ENCODE assay signal across 8 mouse cellular contexts in the genomic region with DNA sequence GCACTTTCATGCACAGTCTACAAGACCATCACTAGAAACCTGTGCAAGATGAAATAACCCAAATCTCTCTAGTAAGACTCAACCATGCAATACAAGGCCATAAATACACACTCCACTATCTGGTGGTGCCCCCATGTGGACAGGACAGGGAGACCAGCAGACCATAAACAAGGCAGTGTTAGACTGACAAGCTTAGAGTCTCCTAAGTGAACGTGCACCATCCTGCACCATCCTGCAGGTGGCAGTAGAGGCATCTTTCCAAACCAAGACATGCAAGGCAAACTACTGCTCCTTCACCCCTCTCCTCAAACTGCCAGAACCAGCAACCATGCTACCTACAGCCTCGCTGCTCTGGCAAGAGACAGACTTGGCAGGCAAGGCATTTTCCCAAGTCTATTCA. TPM values are rescaled to one million over a fixed set of nuclear protein-coding genes. Genes with fewer than 3 reads are reported as not detected.
DNase-seq lines count a peak whose midpoint lies in the region; ATAC-seq and TF ChIP-seq lines count a peak whose summit lies in the region.

No protein-coding gene starts in this region.

- no peak for TF ChIP-seq EP300 in lung, postnatal 0 days (IDR thresholded peaks at IDR 0.05)

- H3K9me3 ChIP-seq in G1E (replicated peaks), result no peaks in the 10 kb centered on the region
- H3K9me3 ChIP-seq in forebrain, embryonic 16.5 days (ENCODE audit: control insufficient read depth, low read length), result no peaks in the 10 kb centered on the region
- no peaks in the 10 kb centered on the region for H3K9me3 ChIP-seq in hindbrain, embryonic 10.5 days
- no peaks in the 10 kb centered on the region for H3K9me3 ChIP-seq in lung, postnatal 0 days (ENCODE audit: low read length)

- H3K36me3 ChIP-seq in G1E (replicated peaks), result peaks cover 95% of the 10 kb centered on the region
- peaks cover 19% of the 10 kb centered on the region for H3K36me3 ChIP-seq in forebrain, embryonic 16.5 days (ENCODE audit: control insufficient read depth, insufficient read depth)
- peaks cover 96% of the 10 kb centered on the region for H3K36me3 ChIP-seq in hindbrain, embryonic 10.5 days
- H3K36me3 ChIP-seq in lung, postnatal 0 days (ENCODE audit: insufficient read depth, low read length), result peaks cover 48% of the 10 kb centered on the region

- no peak overlapping the region for H3K4me3 ChIP-seq in G1E (ENCODE audit: low read depth, low read length)
- H3K4me3 ChIP-seq in forebrain, embryonic 16.5 days (replicated peaks; ENCODE audit: low read length), result no peak overlapping the region
- no peak overlapping the region for H3K4me3 ChIP-seq in hindbrain, embryonic 10.5 days
- no peak overlapping the region for H3K4me3 ChIP-seq in lung, postnatal 0 days (ENCODE audit: low read depth, low read length)

- no peak overlapping the region for H3K4me2 ChIP-seq in forebrain, embryonic 16.5 days (ENCODE audit: low read length)
- no peak overlapping the region for H3K4me2 ChIP-seq in lung, postnatal 0 days (replicated peaks; ENCODE audit: low read depth, low read length)

- H3K4me1 ChIP-seq in G1E (ENCODE audit: insufficient read depth, low read depth, low read length), result peaks cover 5% of the 10 kb centered on the region; the same call in 1 of the 2 replicates
- no peaks in the 10 kb centered on the region for H3K4me1 ChIP-seq in forebrain, embryonic 16.5 days (replicated peaks; ENCODE audit: control insufficient read depth, insufficient read depth, low read length)
- H3K4me1 ChIP-seq in hindbrain, embryonic 10.5 days (replicated peaks), result no peaks in the 10 kb centered on the region
- no peaks in the 10 kb centered on the region for H3K4me1 ChIP-seq in lung, postnatal 0 days (ENCODE audit: insufficient read depth, low read depth, low read length)

- H3K9ac ChIP-seq in forebrain, embryonic 16.5 days (replicated peaks; ENCODE audit: low read depth, low read length), result no peak overlapping the region
- H3K9ac ChIP-seq in lung, postnatal 0 days (replicated peaks; ENCODE audit: low read depth), result no peak overlapping the region

- peak; percentile 90 for ATAC-seq in G1E (ENCODE audit: extremely low read depth, insufficient number of reproducible peaks, low FRiP score, poor library complexity, severe bottlenecking)
- peak; percentile 72 for ATAC-seq in forebrain, embryonic 16.5 days
- peak; percentile 86 for ATAC-seq in lung, postnatal 0 days

- peak; percentile 76 for DNase-seq in G1E (ENCODE audit: low spot score)
- peak; percentile 87 for DNase-seq in cerebellum, adult 11-12 months
- peak; percentile 79 for DNase-seq in hindbrain, embryonic 10.5 days (ENCODE audit: low spot score)
- DNase-seq in layer of hippocampus, adult 9-10 months (ENCODE audit: low spot score), result peak; percentile 87
- DNase-seq in lung, postnatal 0 days (ENCODE audit: low spot score), result peak; percentile 91
- DNase-seq in ovary, postnatal 36 days (ENCODE audit: low spot score), result peak; percentile 72
- DNase-seq in thymus, postnatal 25 days, result peak; percentile 77

- 9% methylated on average over 2 of the region's 2 CpGs for WGBS in forebrain, embryonic 16.5 days
- WGBS in hindbrain, embryonic 10.5 days, result 25% methylated on average over 2 of the region's 2 CpGs
- WGBS in lung, postnatal 0 days, result 17% methylated on average over 2 of the region's 2 CpGs

- TF ChIP-seq CTCF in G1E (IDR thresholded peaks at IDR 0.05; ENCODE audit: low read depth, low read length), result peak; percentile 98
- peak; percentile 97 for TF ChIP-seq CTCF in lung, postnatal 0 days (IDR thresholded peaks at IDR 0.05)

- no peaks in the 10 kb centered on the region for H3K27me3 ChIP-seq in G1E (ENCODE audit: insufficient read depth, low read length)
- H3K27me3 ChIP-seq in forebrain, embryonic 16.5 days (replicated peaks; ENCODE audit: control insufficient read depth, insufficient read depth, low read length), result no peaks in the 10 kb centered on the region
- H3K27me3 ChIP-seq in hindbrain, embryonic 10.5 days (ENCODE audit: insufficient read depth, poor library complexity, severe bottlenecking), result no peaks in the 10 kb centered on the region
- H3K27me3 ChIP-seq in lung, postnatal 0 days (replicated peaks; ENCODE audit: insufficient read depth, low read length), result no peaks in the 10 kb centered on the region

- no peak overlapping the region for H3K27ac ChIP-seq in forebrain, embryonic 16.5 days (ENCODE audit: low read length)
- no peak overlapping the region for H3K27ac ChIP-seq in hindbrain, embryonic 10.5 days
- H3K27ac ChIP-seq in lung, postnatal 0 days (ENCODE audit: low read length), result no peak overlapping the region

RNA-seq across cellular contexts. Expression of a gene that starts 24.3 kb away (rescaled TPM):
- total RNA-seq in G1E (2014; fragmentation: Nextera tagmentation) (46.2 and 66.5 TPM in 2 replicates), G1E (2017) (38.3 and 42.5 TPM in 2 replicates)
- 21.2 and 31.2 TPM in 2 replicates for polyA plus RNA-seq in G1E (2012)
- polyA plus RNA-seq in forebrain, embryonic 16.5 days (2015; fragmentation: Nextera tagmentation; extraction: Ambion mirVana), result 31.5 and 31.8 TPM in 2 replicates
- 44.7 and 52.4 TPM in 2 replicates for polyA plus RNA-seq in hindbrain, embryonic 10.5 days (2016; fragmentation: Nextera tagmentation; extraction: Ambion mirVana)
- 10.8 and 12.3 TPM in 2 replicates for polyA plus RNA-seq in lung, postnatal 0 days (2015; fragmentation: Nextera tagmentation; extraction: Ambion mirVana)

RNA-seq across cellular contexts. Expression of a gene that starts 30.2 kb away (rescaled TPM):
- not detected in 2 replicates for total RNA-seq in G1E (2014; fragmentation: Nextera tagmentation)
- total RNA-seq in G1E (2017), result not detected in 2 replicates
- polyA plus RNA-seq in G1E (2012), result 0.07 TPM in 1 of 2 replicates, not detected in the other
- polyA plus RNA-seq in forebrain, embryonic 16.5 days (2015; fragmentation: Nextera tagmentation; extraction: Ambion mirVana), result 6.3 and 6.6 TPM in 2 replicates
- polyA plus RNA-seq in hindbrain, embryonic 10.5 days (2016; fragmentation: Nextera tagmentation; extraction: Ambion mirVana), result 0.48 and 1.3 TPM in 2 replicates
- polyA plus RNA-seq in lung, postnatal 0 days (2015; fragmentation: Nextera tagmentation; extraction: Ambion mirVana), result 12.6 and 18.0 TPM in 2 replicates

RNA-seq across cellular contexts. Expression of a gene that starts 58.2 kb away (rescaled TPM):
- total RNA-seq in G1E (2014; fragmentation: Nextera tagmentation) (20.8 and 44.3 TPM in 2 replicates), G1E (2017) (19.6 and 21.6 TPM in 2 replicates)
- polyA plus RNA-seq in G1E (2012), result 19.7 and 22.1 TPM in 2 replicates
- 10.1 and 10.8 TPM in 2 replicates for polyA plus RNA-seq in forebrain, embryonic 16.5 days (2015; fragmentation: Nextera tagmentation; extraction: Ambion mirVana)
- polyA plus RNA-seq in hindbrain, embryonic 10.5 days (2016; fragmentation: Nextera tagmentation; extraction: Ambion mirVana), result 19.5 and 21.4 TPM in 2 replicates
- polyA plus RNA-seq in lung, postnatal 0 days (2015; fragmentation: Nextera tagmentation; extraction: Ambion mirVana), result 10.4 and 11.0 TPM in 2 replicates
